9 mouse cellular contexts compared by ENCODE assay signal in genomic region chr11:102445264-102445890, GRCm38 (mm10). TPM values are rescaled to one million over a fixed set of nuclear protein-coding genes. Genes with fewer than 3 reads are reported as not detected.
A peak's percentile ranks its signal among the peaks of the same experiment; 100 is the strongest.
DNase-seq lines count a peak whose midpoint lies in the region; ATAC-seq and TF ChIP-seq lines count a peak whose summit lies in the region.
"Had no signal": no experiment of that assay in that cellular context is flagged by ENCODE, and none has a peak within 500 bp of the region (broad histone marks: within the 10 kb centered on the region; RNA-seq: fewer than 3 reads in every experiment).

No protein-coding gene starts in this region.

- no peak overlapping the region for H3K9ac ChIP-seq in ES-E14 (ENCODE audit: insufficient read depth, low read depth, low read length, poor library complexity, severe bottlenecking)
- peak overlapping the region; percentile 100 for H3K9ac ChIP-seq in forebrain, embryonic 14.5 days (ENCODE audit: low read length)
- no peak overlapping the region for H3K9ac ChIP-seq in intestine, embryonic 14.5 days (ENCODE audit: low read length)
- peak overlapping the region; percentile 100 for H3K9ac ChIP-seq in midbrain, embryonic 14.5 days (replicated peaks; ENCODE audit: low read length)

- H3K9me3 ChIP-seq in ES-E14 (ENCODE audit: control insufficient read depth, insufficient read depth, low read depth, low read length) = no peaks in the 10 kb centered on the region
- no peaks in the 10 kb centered on the region for H3K9me3 ChIP-seq in forebrain, embryonic 14.5 days (replicated peaks; ENCODE audit: control insufficient read depth, low read length)
- no peaks in the 10 kb centered on the region for H3K9me3 ChIP-seq in intestine, embryonic 14.5 days (ENCODE audit: control insufficient read depth, low read length)
- no peaks in the 10 kb centered on the region for H3K9me3 ChIP-seq in midbrain, embryonic 14.5 days (ENCODE audit: control insufficient read depth, low read length)
- H3K9me3 ChIP-seq: megakaryocyte, embryonic 14.5 days had no signal

- no peaks in the 10 kb centered on the region for H3K36me3 ChIP-seq in ES-E14 (ENCODE audit: control insufficient read depth, insufficient read depth, low read length, poor library complexity, severe bottlenecking)
- peaks cover 33% of the 10 kb centered on the region for H3K36me3 ChIP-seq in forebrain, embryonic 14.5 days (ENCODE audit: control insufficient read depth, insufficient read depth, low read length)
- H3K36me3 ChIP-seq in intestine, embryonic 14.5 days (ENCODE audit: control insufficient read depth, insufficient read depth, low read length) = peaks cover 20% of the 10 kb centered on the region; the same call in 1 of the 2 replicates
- peaks cover 33% of the 10 kb centered on the region for H3K36me3 ChIP-seq in midbrain, embryonic 14.5 days (ENCODE audit: control insufficient read depth, insufficient read depth, low read length)

- H3K4me3 ChIP-seq in ES-E14 (ENCODE audit: insufficient read depth in 1 of 2, low read depth in 1 of 2, low read length in 2 of 2, poor library complexity in 1 of 2, severe bottlenecking in 1 of 2) = no peak overlapping the region
- H3K4me3 ChIP-seq in forebrain, embryonic 14.5 days (ENCODE audit: low read depth, low read length) = peak overlapping the region; percentile 98
- peak overlapping the region; percentile 86; the same call in 1 of the 2 replicates for H3K4me3 ChIP-seq in intestine, embryonic 14.5 days (ENCODE audit: low read depth, low read length)
- peak overlapping the region; percentile 100 for H3K4me3 ChIP-seq in midbrain, embryonic 14.5 days (replicated peaks; ENCODE audit: low read depth, low read length)

- peaks cover 2 to 31% of the 10 kb centered on the region in 2 experiments; a peak in 2 of 4 replicates for H3K4me1 ChIP-seq in ES-E14 (ENCODE audit: control insufficient read depth in 2 of 2, insufficient read depth in 2 of 2, low read length in 2 of 2, poor library complexity in 1 of 2)
- peaks cover 28% of the 10 kb centered on the region for H3K4me1 ChIP-seq in forebrain, embryonic 14.5 days (ENCODE audit: control insufficient read depth, insufficient read depth, low read length)
- peaks cover 37% of the 10 kb centered on the region for H3K4me1 ChIP-seq in intestine, embryonic 14.5 days (replicated peaks; ENCODE audit: control insufficient read depth, insufficient read depth, low read length)
- H3K4me1 ChIP-seq in midbrain, embryonic 14.5 days (ENCODE audit: control insufficient read depth, insufficient read depth, low read length) = peaks cover 30% of the 10 kb centered on the region

- peak; percentile 22; the same call in 1 of the 2 replicates for ATAC-seq in forebrain, embryonic 14.5 days
- ATAC-seq in intestine, embryonic 14.5 days (replicated peaks; ENCODE audit: low FRiP score, low TSS enrichment, low read depth) = peak; percentile 48
- ATAC-seq in midbrain, embryonic 14.5 days (ENCODE audit: low FRiP score, low TSS enrichment) = no peak

- 9% methylated on average over 10 of the region's 10 CpGs for WGBS in forebrain, embryonic 14.5 days
- WGBS in intestine, embryonic 14.5 days = 13% methylated on average over 10 of the region's 10 CpGs
- 8% methylated on average over 10 of the region's 10 CpGs for WGBS in midbrain, embryonic 14.5 days

- in situ Hi-C loops in ES-E14 (cut with MboI; ENCODE audit: low sequenced_read_pairs in 2 of 2, unreplicated experiment in 2 of 2) = no loop called here

- no peak overlapping the region for H3K27ac ChIP-seq in ES-E14 (ENCODE audit: insufficient read depth, low read depth, low read length, poor library complexity, severe bottlenecking)
- H3K27ac ChIP-seq in forebrain, embryonic 14.5 days (ENCODE audit: low read depth, low read length) = peak overlapping the region; percentile 97
- H3K27ac ChIP-seq in intestine, embryonic 14.5 days (ENCODE audit: low read depth) = peak overlapping the region; percentile 90
- peak overlapping the region; percentile 98 for H3K27ac ChIP-seq in midbrain, embryonic 14.5 days (replicated peaks; ENCODE audit: low read depth, low read length)

- H3K4me2 ChIP-seq in forebrain, embryonic 14.5 days (ENCODE audit: low read length) = peak overlapping the region; percentile 95
- H3K4me2 ChIP-seq in intestine, embryonic 14.5 days (ENCODE audit: low read length) = peak overlapping the region; percentile 75
- peak overlapping the region; percentile 67 for H3K4me2 ChIP-seq in midbrain, embryonic 14.5 days (ENCODE audit: low read length)

- 0 out of 2 replicates have a peak, but pooled peaks cover 3% of the 10 kb centered on the region for H3K27me3 ChIP-seq in forebrain, embryonic 14.5 days (replicated peaks; ENCODE audit: control insufficient read depth, insufficient read depth, low read length)
- H3K27me3 ChIP-seq in intestine, embryonic 14.5 days (replicated peaks; ENCODE audit: control insufficient read depth, insufficient read depth, low read length) = peaks cover 4% of the 10 kb centered on the region; the same call in 1 of the 2 replicates
- H3K27me3 ChIP-seq in midbrain, embryonic 14.5 days (ENCODE audit: control insufficient read depth, insufficient read depth, low read length) = no peaks in the 10 kb centered on the region

- peak; percentile 37 for DNase-seq in cerebellum, adult 11 months
- no peak for DNase-seq in cerebellum, postnatal 4 days (ENCODE audit: low spot score in 2 of 2)
- peak; percentile 56 for DNase-seq in ES-E14 (ENCODE audit: low read depth, low spot score)
- DNase-seq in forebrain, embryonic 14.5 days (ENCODE audit: low spot score) = peak; percentile 53
- peak; percentile 83 for DNase-seq in intestine, embryonic 14.5 days (ENCODE audit: low spot score)
- DNase-seq in midbrain, embryonic 14.5 days = peak; percentile 42
- DNase-seq in adrenal gland, adult 8-10 months = no peak
- DNase-seq in layer of hippocampus, postnatal 36 days = no peak

TF ChIP-seq in ES-E14, 5 proteins besides CTCF, POLR2A, EP300 and RAD21:
- TF ChIP-seq HCFC1 (IDR thresholded peaks at IDR 0.05; ENCODE audit: borderline replicate concordance, insufficient read depth, low read length) = no peak
- no peak for TF ChIP-seq MAFK (IDR thresholded peaks at IDR 0.05; ENCODE audit: insufficient read depth, low read depth, low read length)
- no peak for TF ChIP-seq CHD2 (IDR thresholded peaks at IDR 0.05; ENCODE audit: low read depth, low read length)
- TF ChIP-seq ZNF384 (IDR thresholded peaks at IDR 0.05; ENCODE audit: low read depth, low read length) = no peak
- no peak for TF ChIP-seq ZC3H11A (IDR thresholded peaks at IDR 0.05; ENCODE audit: borderline replicate concordance, low read depth, low read length)
TF ChIP-seq in ES-E14: peak in this region for 0.

RNA-seq across cellular contexts. Expression of gene Fam171a2, which starts 2.1 kb away (rescaled TPM):
- 6.7 and 13.1 TPM in 2 replicates for total RNA-seq in ES-E14 (2012; rRNA removed)
- 26.0 and 27.8 TPM in 2 replicates for polyA plus RNA-seq in forebrain, embryonic 14.5 days (2014; fragmentation: Nextera tagmentation; extraction: Ambion mirVana)
- 4.5 and 4.7 TPM in 2 replicates for polyA plus RNA-seq in intestine, embryonic 14.5 days (2014; fragmentation: Nextera tagmentation; extraction: Ambion mirVana)
- 28.6 and 50.4 TPM in 2 replicates for polyA plus RNA-seq in midbrain, embryonic 14.5 days (2014; fragmentation: Nextera tagmentation; extraction: Ambion mirVana)
- total RNA-seq in adrenal gland, adult 8-10 months (2022) = 1 to 10 TPM; 3.8 to 6.2 (median 5.0) TPM
- total RNA-seq in layer of hippocampus, postnatal 36 days (2021) = 100 to 1,000 TPM in 1 of 2 experiments, 10 to 100 TPM in 1; 97.3 to 111 TPM

RNA-seq across cellular contexts. Expression of gene Grn, which starts 15.3 kb away (rescaled TPM):
- total RNA-seq in ES-E14 (2012; rRNA removed) = 81.5 and 154 TPM in 2 replicates
- polyA plus RNA-seq in forebrain, embryonic 14.5 days (2014; fragmentation: Nextera tagmentation; extraction: Ambion mirVana) = 28.6 and 38.8 TPM in 2 replicates
- 115 and 116 TPM in 2 replicates for polyA plus RNA-seq in intestine, embryonic 14.5 days (2014; fragmentation: Nextera tagmentation; extraction: Ambion mirVana)
- polyA plus RNA-seq in midbrain, embryonic 14.5 days (2014; fragmentation: Nextera tagmentation; extraction: Ambion mirVana) = 33.1 and 45.5 TPM in 2 replicates
- 100 to 1,000 TPM; 171 to 220 (median 202) TPM for total RNA-seq in adrenal gland, adult 8-10 months (2022)
- total RNA-seq in layer of hippocampus, postnatal 36 days (2021) = 10 to 100 TPM; 60.3 to 68.3 TPM

RNA-seq across cellular contexts. Expression of gene Itga2b, which starts 24.5 kb away (rescaled TPM):
- total RNA-seq in ES-E14 (2012; rRNA removed) = 6.6 and 7.8 TPM in 2 replicates
- polyA plus RNA-seq in forebrain, embryonic 14.5 days (2014; fragmentation: Nextera tagmentation; extraction: Ambion mirVana) = 4.3 and 5.3 TPM in 2 replicates
- polyA plus RNA-seq in intestine, embryonic 14.5 days (2014; fragmentation: Nextera tagmentation; extraction: Ambion mirVana) = 4.9 and 6.4 TPM in 2 replicates
- 5.4 and 7.7 TPM in 2 replicates for polyA plus RNA-seq in midbrain, embryonic 14.5 days (2014; fragmentation: Nextera tagmentation; extraction: Ambion mirVana)
- total RNA-seq in adrenal gland, adult 8-10 months (2022) = 1 to 10 TPM; 2.9 to 4.7 (median 4.1) TPM
- total RNA-seq in layer of hippocampus, postnatal 36 days (2021) = 1 to 10 TPM; 1.3 to 3.8 TPM

RNA-seq across cellular contexts. Expression of gene Slc25a39, which starts 37.6 kb away (rescaled TPM):
- total RNA-seq in ES-E14 (2012; rRNA removed) = 152 and 175 TPM in 2 replicates
- polyA plus RNA-seq in forebrain, embryonic 14.5 days (2014; fragmentation: Nextera tagmentation; extraction: Ambion mirVana) = 145 and 149 TPM in 2 replicates
- 281 and 296 TPM in 2 replicates for polyA plus RNA-seq in intestine, embryonic 14.5 days (2014; fragmentation: Nextera tagmentation; extraction: Ambion mirVana)
- polyA plus RNA-seq in midbrain, embryonic 14.5 days (2014; fragmentation: Nextera tagmentation; extraction: Ambion mirVana) = 132 and 144 TPM in 2 replicates
- total RNA-seq in adrenal gland, adult 8-10 months (2022) = 100 to 1,000 TPM; 343 to 469 (median 379) TPM
- 10 to 100 TPM; 61.9 to 64.0 TPM for total RNA-seq in layer of hippocampus, postnatal 36 days (2021)

RNA-seq across cellular contexts. Expression of gene Rundc3a, which starts 52.2 kb away (rescaled TPM):
- 6.7 and 15.9 TPM in 2 replicates for total RNA-seq in ES-E14 (2012; rRNA removed)
- 115 and 125 TPM in 2 replicates for polyA plus RNA-seq in forebrain, embryonic 14.5 days (2014; fragmentation: Nextera tagmentation; extraction: Ambion mirVana)
- polyA plus RNA-seq in intestine, embryonic 14.5 days (2014; fragmentation: Nextera tagmentation; extraction: Ambion mirVana) = 7.6 and 10.0 TPM in 2 replicates
- 113 and 165 TPM in 2 replicates for polyA plus RNA-seq in midbrain, embryonic 14.5 days (2014; fragmentation: Nextera tagmentation; extraction: Ambion mirVana)
- 10 to 100 TPM; 53.9 to 83.9 (median 77.5) TPM for total RNA-seq in adrenal gland, adult 8-10 months (2022)
- 100 to 1,000 TPM; 455 to 507 TPM for total RNA-seq in layer of hippocampus, postnatal 36 days (2021)

Comparison
In these comparisons a context has a peak if more than half of its experiments do, and no peak if none do; other contexts are left out.
1. DNase-seq: peak in cerebellum, adult 11 months (single experiment), ES-E14 (single experiment), forebrain, embryonic 14.5 days (single experiment), intestine, embryonic 14.5 days (single experiment) and midbrain, embryonic 14.5 days (single experiment); none in cerebellum, postnatal 4 days (0 of 2), adrenal gland, adult 8-10 months (single experiment) and layer of hippocampus, postnatal 36 days (0 of 2).
2. H3K4me3 ChIP-seq: peak in forebrain, embryonic 14.5 days (single experiment), intestine, embryonic 14.5 days (single experiment) and midbrain, embryonic 14.5 days (single experiment); none in ES-E14 (0 of 2).
3. H3K9ac ChIP-seq: peak in forebrain, embryonic 14.5 days (single experiment) and midbrain, embryonic 14.5 days (single experiment); none in ES-E14 (single experiment) and intestine, embryonic 14.5 days (single experiment).
4. Peak in every context shown above with its lines, with median percentiles within 50 percentile points of each other: H3K4me2 ChIP-seq.